Mouse (Mus musculus) forebrain, embryonic 10.5 days (tissue): ENCODE results near the gene Mptx1. TPM values are rescaled to one million over a fixed set of nuclear protein-coding genes. Genes with fewer than 3 reads are reported as not detected.
"Not testable (repeated sequence)": the region's sequence is repeated elsewhere in the genome, so short reads cannot be mapped to it uniquely, and the experiment has no call there.

Experiments used
- DNase-seq: peaks from one replicate; pipeline ENCODE4 v3.0.0-alpha.2; 2017; ENCODE audit warnings: low spot score; ENCODE audit errors: extremely low spot score
- H3K27ac ChIP-seq: fragments of 300-500 bp; sonication (generic); 2 replicates; pipeline ENCODE4 v1.5.1; 2016; ENCODE audit warnings: mild to moderate bottlenecking
- H3K27me3 ChIP-seq: fragments of 300-500 bp; sonication (generic); 2 replicates; pipeline ENCODE4 v1.6.1; 2016; ENCODE audit warnings: mild to moderate bottlenecking; ENCODE audit not compliant: poor library complexity, severe bottlenecking
- H3K36me3 ChIP-seq: fragments of 300-500 bp; sonication (generic); replicated peaks from 2 replicates; pipeline ENCODE4 v1.6.1; 2016; ENCODE audit warnings: mild to moderate bottlenecking, moderate library complexity
- H3K4me1 ChIP-seq: fragments of 300-500 bp; sonication (generic); 2 replicates; pipeline ENCODE4 v1.6.1; 2016
- H3K4me3 ChIP-seq: fragments of 300-500 bp; sonication (generic); 2 replicates; pipeline ENCODE4 v1.5.1; 2016; ENCODE audit warnings: mild to moderate bottlenecking, moderate library complexity
- H3K9me3 ChIP-seq: fragments of 300-500 bp; sonication (generic); 2 replicates; pipeline ENCODE4 v1.6.1; 2016; ENCODE audit warnings: mild to moderate bottlenecking, moderate library complexity
- WGBS: fragments of 180-500 bp; shearing (Covaris S2); methylation state at CpG from one replicate; pipeline ENCODE4 v1.1.7; 2016; 5-methylcytosine and 5-hydroxymethylcytosine counted together
- polyA plus RNA-seq: library from polyadenylated mRNA; unstranded; fragments of >200 nt; fragmentation: Nextera tagmentation; extraction: Ambion mirVana; gene quantifications from 2 replicates; pipeline ENCODE4 v1.2.1, GENCODE M21; 2016

Mptx1 gene
- not detected in 2 replicates for polyA plus RNA-seq

- Histone ChIP-seq H3K36me3 (no peaks in the 10 kb centered on the region), H3K9me3 (no peaks in the 10 kb centered on the region)
- DNase-seq, result no peak
Observed at GRCm38 (mm10) chr1:174330218-174330617, at the start of gene Mptx1. TSS of gene Mptx1 (plus strand) at chr1:174330518.

GRCm38 (mm10) chr1:174303162-174303561 is 27.2 kb upstream of the Mptx1 start:
- Histone ChIP-seq H3K36me3 (no peaks in the 10 kb centered on the region), H3K27me3 (no peaks in the 10 kb centered on the region), H3K4me3 (no peak overlapping the region), H3K4me1 (no peaks in the 10 kb centered on the region), H3K27ac (no peak overlapping the region), H3K9me3 (no peaks in the 10 kb centered on the region)
- DNase-seq, result no peak
- 76% methylated on average over 1 of the region's 1 CpGs for WGBS

More at GRCm38 (mm10) chr1:174330218-174330617, at the start of gene Mptx1:
- Histone ChIP-seq H3K4me3 (no peak within 1 kb of the TSS), H3K27me3 (no peaks in the 10 kb centered on the region), H3K4me1 (no peaks in the 10 kb centered on the region), H3K27ac (no peak within 1 kb of the TSS)

- Histone ChIP-seq H3K9me3 (no peaks in the 10 kb centered on the region), H3K27me3 (no peaks in the 10 kb centered on the region), H3K4me3 (no peak overlapping the region), H3K27ac (no peak overlapping the region), H3K36me3 (no peaks in the 10 kb centered on the region), H3K4me1 (no peaks in the 10 kb centered on the region)
- WGBS, result 89% methylated on average over 2 of the region's 2 CpGs
- no peak for DNase-seq
Observed at GRCm38 (mm10) chr1:174317308-174317707, 13.0 kb upstream of the Mptx1 start.

GRCm38 (mm10) chr1:174353636-174354035 is 23.3 kb downstream of the Mptx1 start:
- not testable (repeated sequence) for H3K4me1 ChIP-seq, H3K9me3 ChIP-seq, H3K4me3 ChIP-seq, H3K27me3 ChIP-seq, H3K27ac ChIP-seq, H3K36me3 ChIP-seq, DNase-seq
- 69% methylated on average over 1 of the region's 1 CpGs for WGBS

- no peak for DNase-seq
- H3K4me3 ChIP-seq, result no peak overlapping the region
- H3K4me1 ChIP-seq, result no peaks in the 10 kb centered on the region
- 81% methylated on average over 5 of the region's 5 CpGs for WGBS
- H3K27ac ChIP-seq, result no peak overlapping the region
- no peaks in the 10 kb centered on the region for H3K27me3 ChIP-seq
- H3K36me3 ChIP-seq, result no peaks in the 10 kb centered on the region
- no peaks in the 10 kb centered on the region for H3K9me3 ChIP-seq
Observed at GRCm38 (mm10) chr1:174354640-174355039, 24.3 kb downstream of the Mptx1 start.

GRCm38 (mm10) chr1:174364882-174365451 is 34.6 kb downstream of the Mptx1 start, which contains the start of gene Olfr417:
TSS of gene Olfr417 (plus strand) at chr1:174365122.
- Histone ChIP-seq H3K27ac (no peak within 1 kb of the TSS), H3K4me1 (no peaks in the 10 kb centered on the region), H3K27me3 (no peaks in the 10 kb centered on the region), H3K9me3 (no peaks in the 10 kb centered on the region), H3K36me3 (no peaks in the 10 kb centered on the region), H3K4me3 (no peak within 1 kb of the TSS)
- WGBS, result 71% methylated on average over 2 of the region's 2 CpGs
- DNase-seq, result no peak

GRCm38 (mm10) chr1:174373799-174374198 is 43.5 kb downstream of the Mptx1 start:
- Histone ChIP-seq H3K4me1 (no peaks in the 10 kb centered on the region), H3K27ac (no peak overlapping the region), H3K36me3 (no peaks in the 10 kb centered on the region), H3K9me3 (no peaks in the 10 kb centered on the region), H3K27me3 (no peaks in the 10 kb centered on the region), H3K4me3 (no peak overlapping the region)
- 95% methylated on average over 3 of the region's 3 CpGs for WGBS
- no peak for DNase-seq

Other genes with a start within 250 kb of the Mptx1 start
- gene Olfr429, start 246.2 kb upstream of the Mptx1 start, polyA plus RNA-seq, result not detected in 2 replicates
- gene Olfr427, start 233.6 kb upstream of the Mptx1 start, polyA plus RNA-seq, result not detected in 2 replicates
- gene Olfr231, start 209.4 kb upstream of the Mptx1 start, polyA plus RNA-seq, result not detected in 2 replicates
- gene Olfr424, start 199.0 kb upstream of the Mptx1 start, polyA plus RNA-seq, result not detected in 2 replicates
- not detected in 2 replicates for gene Olfr420, start 174.9 kb upstream of the Mptx1 start, polyA plus RNA-seq
- gene Spta1, start 157.7 kb upstream of the Mptx1 start, polyA plus RNA-seq, result 1.8 and 2.7 TPM in 2 replicates
- not detected in 2 replicates for gene Olfr419, start 78.5 kb upstream of the Mptx1 start, polyA plus RNA-seq
- gene Olfr417, start 34.6 kb downstream of the Mptx1 start, polyA plus RNA-seq, result not detected in 2 replicates
- not detected in 2 replicates for gene Olfr248, start 60.5 kb downstream of the Mptx1 start, polyA plus RNA-seq
- gene Olfr414, start 93.5 kb downstream of the Mptx1 start, polyA plus RNA-seq, result not detected in 2 replicates
- not detected in 2 replicates for gene Olfr220, start 111.6 kb downstream of the Mptx1 start, polyA plus RNA-seq
- gene Fmn2, start 171.3 kb downstream of the Mptx1 start, polyA plus RNA-seq, result 3.3 and 4.1 TPM in 2 replicates